Mouse (Mus musculus) NIH3T3 (cell line): ENCODE results near the gene Diaph2.
"Not testable (repeated sequence)": the region's sequence is repeated elsewhere in the genome, so short reads cannot be mapped to it uniquely, and the experiment has no call there.

ENCODE experiments used
- DNase-seq: peaks from one replicate; pipeline ENCODE4 v3.0.0-alpha.2; 2012; ENCODE audit warnings: low read depth

The Diaph2 gene

DNA sequence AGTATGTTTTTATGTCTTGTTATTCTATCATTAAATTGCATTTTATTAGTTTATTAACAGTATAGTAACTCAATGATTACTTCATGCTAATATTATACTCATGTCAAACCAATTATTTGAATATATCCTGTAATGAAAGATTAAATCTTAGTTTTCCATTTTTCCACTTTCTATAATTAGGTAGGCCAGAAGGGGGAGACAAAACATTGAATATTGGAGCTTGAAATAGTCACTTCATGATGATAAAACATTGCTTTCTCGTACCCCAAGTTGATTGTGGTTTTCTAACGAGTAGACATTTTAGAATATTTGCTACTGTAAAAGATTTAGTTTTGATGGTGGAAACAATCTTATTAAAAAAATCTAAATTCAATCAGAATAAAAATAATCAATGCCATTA lies 82.4 kb downstream of the Diaph2 start:
- peak; percentile 30 for DNase-seq

DNA sequence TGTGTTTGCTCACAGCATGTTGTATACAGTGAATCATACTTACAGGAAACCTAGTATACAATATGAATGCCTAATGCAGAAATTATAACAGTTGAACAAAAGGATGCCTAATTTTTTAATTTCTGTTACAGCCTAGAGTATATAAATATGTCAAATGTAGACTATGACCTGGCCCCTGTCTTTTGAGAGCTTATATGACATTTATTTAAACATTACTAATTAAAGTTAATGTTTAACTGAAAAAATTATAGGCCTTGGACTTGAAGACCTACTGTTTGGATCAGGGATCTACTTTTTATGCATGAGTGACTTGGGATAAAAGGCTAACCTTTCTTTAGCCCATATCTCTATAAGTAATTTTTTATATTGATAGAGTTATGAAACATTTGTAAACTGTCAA lies 84.3 kb downstream of the Diaph2 start:
- no peak for DNase-seq

DNA sequence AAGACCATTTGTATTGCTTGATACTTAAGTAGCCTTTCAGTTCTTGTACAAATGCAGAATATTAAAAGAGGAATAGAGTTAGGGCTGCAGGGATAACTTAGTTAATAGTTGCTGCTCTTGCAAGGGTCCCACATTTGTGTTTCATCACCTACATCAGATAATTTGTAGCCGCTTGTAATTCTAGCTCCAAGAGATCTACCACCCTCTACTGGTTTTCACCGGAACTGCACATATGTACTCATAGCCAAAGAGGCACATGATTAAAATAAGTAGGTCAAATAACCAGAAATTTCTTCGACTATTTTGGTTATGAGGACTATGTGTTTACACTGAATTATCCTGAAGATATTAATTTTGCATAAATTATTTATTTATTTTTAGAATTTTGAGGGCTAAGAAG lies 134.9 kb downstream of the Diaph2 start:
- peak; percentile 64 for DNase-seq

DNA sequence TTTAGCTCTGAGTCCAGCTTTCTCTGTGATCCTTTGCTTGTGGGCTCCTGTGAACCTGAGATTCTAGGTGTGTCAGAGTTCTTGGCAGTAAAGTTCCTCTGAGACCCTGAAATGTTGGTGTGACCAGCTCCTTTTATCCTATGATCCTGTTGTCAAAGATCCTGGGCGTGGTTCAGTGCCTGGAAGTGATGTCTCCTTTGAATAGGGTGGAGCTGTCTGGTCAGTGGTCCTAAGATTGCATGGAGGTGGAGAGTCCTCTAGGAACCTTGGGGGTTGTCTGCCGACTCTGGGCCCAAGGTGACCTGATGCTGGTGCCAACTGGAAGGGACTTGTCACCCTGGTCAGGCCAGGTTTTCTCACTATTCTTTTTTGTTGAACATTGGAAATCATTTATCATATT lies 176.3 kb downstream of the Diaph2 start:
- no peak for DNase-seq

DNA sequence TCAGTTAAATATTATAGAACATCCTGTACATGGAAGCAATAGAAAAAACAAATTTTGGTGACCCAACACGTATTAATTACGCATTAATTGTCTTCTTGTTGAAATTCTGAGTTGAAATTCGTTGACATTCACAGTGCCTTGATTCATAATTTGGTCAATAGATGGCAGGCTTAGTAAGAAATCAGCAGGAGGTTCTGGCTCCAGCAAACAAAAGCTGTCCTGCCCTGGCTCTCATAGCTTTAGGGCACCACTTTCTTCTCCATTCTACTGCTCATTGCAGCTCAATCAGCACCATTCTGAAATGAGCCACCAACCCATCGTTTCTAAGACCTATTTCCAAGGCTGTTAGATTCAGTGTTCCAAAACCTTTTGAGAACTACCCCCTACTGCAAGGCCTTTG lies 225.3 kb downstream of the Diaph2 start:
- peak; percentile 3 for DNase-seq

DNA sequence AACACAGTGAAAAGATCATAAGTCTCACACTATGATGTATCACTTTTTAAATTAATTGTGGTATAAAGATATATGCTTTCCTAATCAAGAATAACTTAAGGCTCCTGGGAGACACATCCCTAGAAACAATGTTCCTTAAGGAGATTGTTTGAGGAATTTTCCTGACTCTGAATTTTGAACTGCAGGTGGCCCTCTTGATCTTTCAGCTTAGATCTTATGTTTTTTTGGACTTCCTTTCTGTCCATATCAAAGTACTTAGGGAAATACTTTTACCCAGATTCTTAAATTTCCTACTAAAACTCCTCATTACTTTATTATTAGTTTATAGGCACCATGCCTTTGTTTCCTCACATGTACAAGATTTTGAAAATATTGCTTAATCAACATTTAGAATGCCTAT lies 258.7 kb downstream of the Diaph2 start:
- no peak for DNase-seq

DNA sequence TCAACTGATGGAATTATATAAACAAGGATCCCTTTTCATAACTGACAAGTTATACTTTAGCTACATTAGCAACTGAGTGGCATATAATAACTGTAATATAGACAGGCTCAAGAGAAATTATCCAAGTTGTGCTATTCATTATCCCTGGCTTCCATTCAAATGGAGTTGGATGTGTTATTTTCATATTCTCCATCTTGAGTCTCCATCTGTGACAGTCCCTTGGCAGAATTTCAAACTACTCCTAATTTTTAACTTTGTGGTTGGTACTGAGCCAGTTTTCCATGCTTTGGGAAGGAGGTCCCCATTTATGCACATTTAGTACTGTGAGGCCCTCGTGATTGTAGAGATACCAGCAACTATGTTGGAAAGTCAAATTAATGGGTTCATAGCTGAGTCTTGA lies 270.2 kb downstream of the Diaph2 start:
- peak; percentile 1 for DNase-seq

DNA sequence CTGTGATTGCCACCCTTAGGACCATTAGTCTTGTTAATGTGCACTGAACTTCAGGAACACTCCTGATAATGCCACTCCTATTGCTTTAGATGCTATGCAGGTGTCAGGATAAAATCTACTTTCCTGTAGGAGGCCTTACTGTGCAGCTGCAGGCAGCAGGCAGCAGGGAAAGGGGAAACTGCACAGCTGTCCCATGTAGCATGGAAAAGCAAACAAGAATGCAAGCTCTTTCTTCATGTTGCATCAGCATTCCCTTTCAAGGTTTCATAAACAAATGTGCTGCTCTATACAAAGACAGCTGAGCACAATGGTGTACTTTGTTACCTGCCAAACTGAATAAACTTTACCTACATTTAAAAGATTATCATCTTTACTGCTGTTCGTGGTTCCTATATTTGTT lies 295.0 kb downstream of the Diaph2 start:
- peak; percentile 24 for DNase-seq

DNA sequence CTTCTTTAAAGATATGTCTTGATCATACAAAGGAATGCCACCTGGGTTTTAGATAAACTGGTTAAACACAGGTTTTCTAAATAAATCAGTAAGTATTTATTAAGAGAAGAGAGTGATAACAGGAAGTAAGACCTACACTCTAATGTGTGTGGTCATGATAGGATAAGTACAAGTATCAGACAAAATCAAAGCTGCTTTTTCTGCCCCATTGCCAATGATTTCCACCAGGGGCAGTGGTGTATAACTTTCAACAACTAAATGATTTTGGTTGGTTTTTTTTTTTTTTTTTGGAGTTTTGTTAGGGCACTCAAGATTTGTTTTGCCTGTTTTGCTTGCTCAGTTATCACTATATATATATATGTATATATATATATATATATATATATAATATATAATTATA lies 399.7 kb downstream of the Diaph2 start:
- DNase-seq, result peak; percentile 1

DNA sequence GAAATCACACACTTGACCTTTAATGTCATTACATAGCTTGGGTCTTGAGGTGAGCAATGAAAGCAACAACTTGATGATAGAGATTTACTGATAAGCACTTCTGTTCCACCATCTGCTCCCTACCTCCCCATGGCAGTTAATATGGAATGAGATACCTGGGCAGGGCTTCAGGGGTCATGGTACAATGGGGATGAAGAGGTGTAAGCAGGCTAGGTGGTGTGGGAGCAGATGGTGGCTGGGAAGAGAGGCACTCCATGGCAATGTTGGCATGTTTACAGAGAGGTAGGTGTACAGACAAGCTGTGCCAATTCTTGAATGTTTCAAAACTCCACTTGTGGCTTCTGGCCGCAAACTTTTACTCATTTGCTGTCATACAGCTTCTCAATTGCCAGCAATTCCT lies 402.6 kb downstream of the Diaph2 start:
- DNase-seq, result no peak

DNA sequence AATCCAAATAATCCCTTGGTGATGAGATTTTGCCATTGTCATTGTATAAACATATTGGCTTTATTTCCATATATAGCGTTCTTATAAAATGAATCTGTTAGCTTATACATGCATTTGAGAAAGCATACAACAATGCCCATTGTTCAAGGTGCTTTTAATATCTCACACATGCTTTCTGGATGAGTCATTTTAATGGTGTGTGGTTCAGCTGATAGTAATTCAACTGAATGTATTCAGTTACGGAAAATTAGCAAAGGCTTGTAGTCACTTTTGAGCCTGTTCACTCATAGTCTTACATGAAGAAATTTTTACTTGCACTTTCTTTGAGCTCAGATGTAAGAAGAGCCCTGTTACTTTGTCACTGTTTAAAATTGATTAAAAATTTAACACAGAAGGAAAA lies 423.6 kb downstream of the Diaph2 start:
- DNase-seq, result no peak

DNA sequence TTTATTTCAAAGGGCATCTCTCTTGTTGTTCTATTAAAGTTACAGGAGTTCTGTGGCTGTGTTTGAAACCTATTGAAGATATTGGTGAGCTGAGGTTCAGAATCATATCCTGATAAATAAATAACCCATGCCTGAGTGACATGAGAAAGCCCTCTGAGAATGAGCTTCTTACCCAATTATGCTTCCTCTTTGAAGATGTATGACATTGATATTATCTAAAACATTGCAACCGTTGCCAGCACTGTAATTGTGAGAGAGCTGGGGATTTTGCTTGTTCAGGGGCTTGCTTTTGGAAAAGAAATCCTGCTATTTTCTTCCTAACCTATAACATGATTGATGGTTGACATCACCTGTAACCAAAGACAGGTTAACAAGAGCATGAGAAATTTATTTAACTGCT lies 438.3 kb downstream of the Diaph2 start:
- no peak for DNase-seq

DNA sequence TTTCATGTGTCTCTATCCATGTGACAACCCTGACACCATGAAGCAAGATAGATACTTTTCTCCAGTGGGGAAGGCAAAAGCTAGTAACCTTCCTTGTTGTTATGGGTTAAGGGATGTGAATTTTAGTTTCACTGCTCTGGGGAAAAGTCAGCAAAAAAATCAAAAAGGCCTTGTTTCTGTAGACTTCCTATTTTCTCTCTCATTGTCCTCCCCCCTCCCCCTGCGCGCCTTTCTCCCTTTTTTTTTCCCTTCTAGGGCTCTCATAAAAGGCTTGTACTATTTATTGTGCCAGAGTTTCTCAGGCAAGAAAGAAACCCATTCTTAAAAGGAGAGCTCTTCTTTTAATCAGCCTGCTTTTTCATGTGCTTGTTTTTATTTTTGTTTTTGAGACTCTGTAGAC lies 438.9 kb downstream of the Diaph2 start:
- DNase-seq, result no peak

DNA sequence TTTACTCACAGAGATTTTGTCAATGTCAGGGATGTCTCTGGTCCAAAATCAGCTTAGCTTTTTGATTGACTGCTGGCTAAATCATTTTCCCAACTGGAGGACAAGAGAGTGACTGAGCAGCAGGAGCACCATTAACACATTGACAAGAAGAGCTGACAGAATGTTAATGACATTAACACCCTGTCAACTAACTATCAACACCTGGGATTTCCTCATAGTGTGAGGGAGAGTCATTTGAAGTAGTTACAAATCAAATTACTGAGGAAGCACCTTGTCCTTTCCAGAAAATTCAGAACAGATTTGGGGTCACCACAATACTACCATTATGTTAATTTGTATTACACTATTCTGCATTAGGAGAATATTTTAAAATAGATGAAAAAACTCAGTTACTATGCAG lies 439.7 kb downstream of the Diaph2 start:
- DNase-seq, result no peak

DNA sequence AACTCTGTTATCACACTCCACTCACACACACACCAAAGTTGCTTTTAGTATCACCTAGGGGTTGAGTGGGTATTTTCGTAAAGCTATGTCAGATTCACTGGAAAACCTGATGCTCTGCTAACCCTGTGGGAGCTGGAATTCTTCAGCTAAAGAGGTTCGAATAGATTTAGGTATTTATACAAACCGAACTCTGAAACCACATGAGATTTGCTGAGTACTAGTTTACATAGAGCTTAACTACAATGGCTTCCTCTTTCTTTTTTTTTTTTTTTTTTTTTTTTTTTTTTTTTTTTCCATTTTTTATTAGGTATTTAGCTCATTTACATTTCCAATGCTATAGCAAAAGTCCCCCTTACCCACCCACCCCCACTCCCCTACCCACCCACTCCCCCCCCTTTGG lies 447.9 kb downstream of the Diaph2 start:
- not testable (repeated sequence) for DNase-seq

DNA sequence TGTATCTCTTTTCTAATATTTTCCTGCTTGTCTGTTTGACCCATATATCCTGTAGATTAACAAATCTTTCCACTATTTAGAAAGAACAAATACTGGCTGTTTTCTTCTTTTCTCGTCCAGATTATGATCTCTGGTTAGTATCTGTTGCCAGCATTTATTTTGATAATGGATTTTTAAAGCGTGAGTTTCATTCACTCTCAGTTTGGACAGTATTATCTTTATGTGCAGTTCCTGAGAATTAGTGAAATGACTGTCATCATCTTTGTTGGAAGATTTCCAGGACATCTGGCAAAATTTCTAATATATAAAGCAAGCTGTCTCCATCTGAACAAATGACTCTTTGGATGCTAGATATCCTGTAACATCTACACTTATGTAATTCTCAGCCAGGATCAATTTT lies 455.7 kb downstream of the Diaph2 start:
- peak; percentile 4 for DNase-seq

DNA sequence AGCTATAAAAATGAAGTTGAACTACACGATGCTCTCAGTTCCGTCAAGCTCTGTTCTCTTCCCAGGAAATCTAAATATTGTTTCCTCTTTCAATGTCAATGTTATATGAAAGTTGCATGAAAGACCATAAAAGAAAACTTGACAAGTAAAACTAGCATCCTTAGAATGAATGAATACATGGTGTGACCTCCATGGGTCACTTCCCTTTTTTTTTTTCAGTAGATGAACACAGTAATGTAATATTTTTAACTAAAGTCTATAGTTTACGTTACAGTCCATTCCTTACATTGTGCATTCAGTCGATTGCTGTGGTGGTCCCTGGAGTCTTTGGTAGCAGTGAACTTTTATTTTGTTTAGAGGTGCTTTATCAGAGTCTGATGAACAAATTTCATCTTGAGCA lies 462.7 kb downstream of the Diaph2 start:
- no peak for DNase-seq

DNA sequence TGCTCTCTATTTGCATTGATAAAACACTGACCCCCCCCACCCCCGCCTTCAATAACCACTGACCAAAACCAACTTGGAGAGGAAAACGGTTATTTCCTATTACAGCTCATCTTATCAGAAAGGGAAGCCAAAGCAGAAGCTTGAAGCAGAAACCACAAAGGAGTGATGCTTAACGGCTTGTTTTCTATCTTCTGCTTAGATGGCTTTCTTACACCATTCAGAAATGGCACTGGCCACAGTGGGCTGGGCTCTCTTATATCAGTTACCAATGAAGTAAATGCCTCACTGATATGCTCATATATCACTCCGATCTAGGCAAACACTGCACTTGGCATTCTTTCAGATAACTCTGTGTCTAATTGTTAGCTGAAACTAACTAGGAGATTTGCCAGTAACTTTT lies 463.2 kb downstream of the Diaph2 start:
- no peak for DNase-seq

DNA sequence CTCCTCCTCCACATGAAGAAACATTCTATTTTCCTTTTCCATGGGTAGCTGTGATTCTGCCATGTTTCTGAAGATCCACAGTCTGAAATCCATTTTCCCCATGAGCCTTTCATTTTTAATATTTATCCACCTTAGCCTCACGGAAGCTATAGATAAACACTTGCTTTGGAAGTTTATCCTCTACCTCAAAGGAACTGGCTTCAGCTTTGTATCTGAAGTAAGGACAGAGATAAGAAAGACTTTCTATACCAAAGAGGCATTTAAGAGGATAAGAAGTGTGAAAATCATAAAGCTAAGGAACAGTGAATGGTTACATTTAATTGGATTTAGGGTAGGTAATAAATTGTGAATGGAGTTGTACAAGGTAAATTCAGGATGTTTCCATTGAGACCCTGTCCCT lies 480.5 kb downstream of the Diaph2 start:
- DNase-seq, result no peak

DNA sequence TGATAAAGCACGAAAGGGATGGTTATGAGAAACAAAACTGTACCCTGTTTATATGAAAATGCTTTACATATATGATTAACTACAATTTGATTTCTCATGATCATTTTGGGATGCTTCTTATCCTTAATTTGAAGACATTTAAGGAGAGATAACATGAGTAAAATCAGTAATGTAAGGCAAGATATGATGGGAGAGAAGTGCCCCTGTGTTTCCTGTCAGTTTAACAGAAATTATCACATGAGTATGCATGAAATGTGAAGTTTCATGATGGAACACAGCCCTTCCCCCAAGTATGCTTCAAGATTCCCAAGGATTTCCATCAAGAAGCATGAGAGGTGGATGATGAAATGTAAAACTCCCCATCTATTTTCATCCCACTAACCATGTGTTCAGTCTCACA lies 485.6 kb downstream of the Diaph2 start:
- DNase-seq, result no peak

DNA sequence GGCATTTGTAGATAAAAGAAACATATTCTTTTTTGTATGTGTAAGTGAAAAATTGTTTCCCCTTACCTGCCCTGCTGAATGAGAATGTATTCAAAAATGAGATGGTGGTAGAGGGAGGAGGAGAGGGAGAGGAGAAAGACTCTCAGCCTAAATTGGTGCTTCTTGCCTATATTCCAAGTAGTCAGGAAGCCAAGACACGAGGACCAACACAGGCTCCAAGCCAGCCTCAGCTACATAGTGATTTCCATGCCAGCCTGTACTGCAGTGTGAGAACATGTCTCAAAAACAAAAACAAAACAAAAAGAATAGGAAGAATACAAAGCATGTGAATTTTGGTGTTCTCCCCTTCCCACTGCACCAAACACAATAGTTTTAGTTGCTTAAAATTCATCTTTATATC lies 497.1 kb downstream of the Diaph2 start:
- no peak for DNase-seq

DNA sequence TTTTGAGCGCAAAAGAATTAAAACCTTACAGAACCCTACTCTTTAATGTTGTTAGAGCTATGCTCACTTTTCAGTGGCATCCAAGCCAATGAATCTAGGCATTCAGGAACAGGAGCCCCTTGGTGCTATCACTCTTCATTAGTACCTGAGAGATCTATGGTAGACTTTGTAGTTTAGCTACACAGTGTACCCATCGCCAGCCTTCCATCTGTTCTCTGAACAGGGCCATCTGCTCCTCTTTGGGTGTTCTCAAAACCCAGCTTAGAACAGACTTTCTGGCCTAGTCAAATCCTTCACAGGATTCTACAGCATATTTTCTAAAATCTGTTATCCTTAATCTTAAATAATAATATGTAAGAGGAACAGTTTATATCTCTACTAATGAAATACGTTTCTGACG lies 504.1 kb downstream of the Diaph2 start:
- no peak for DNase-seq

DNA sequence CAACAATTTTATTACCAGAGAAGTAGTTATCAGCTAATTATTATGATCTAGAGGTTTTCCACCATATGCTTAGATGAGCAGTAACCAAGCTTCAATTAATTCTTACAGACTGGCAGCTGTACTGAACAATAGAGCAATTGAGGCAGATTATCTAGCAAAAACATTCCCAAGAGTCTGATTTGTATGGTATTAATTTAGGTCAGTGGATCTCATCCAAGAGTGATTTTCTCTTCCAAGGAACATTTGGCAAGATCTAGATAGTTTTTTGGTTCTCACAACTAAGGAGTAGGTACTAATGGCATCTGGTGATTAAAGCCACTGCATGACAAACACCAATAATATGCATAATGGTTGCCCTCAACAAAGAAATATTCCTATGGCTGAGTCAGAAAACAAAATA lies 516.2 kb downstream of the Diaph2 start:
- peak; percentile 23 for DNase-seq

DNA sequence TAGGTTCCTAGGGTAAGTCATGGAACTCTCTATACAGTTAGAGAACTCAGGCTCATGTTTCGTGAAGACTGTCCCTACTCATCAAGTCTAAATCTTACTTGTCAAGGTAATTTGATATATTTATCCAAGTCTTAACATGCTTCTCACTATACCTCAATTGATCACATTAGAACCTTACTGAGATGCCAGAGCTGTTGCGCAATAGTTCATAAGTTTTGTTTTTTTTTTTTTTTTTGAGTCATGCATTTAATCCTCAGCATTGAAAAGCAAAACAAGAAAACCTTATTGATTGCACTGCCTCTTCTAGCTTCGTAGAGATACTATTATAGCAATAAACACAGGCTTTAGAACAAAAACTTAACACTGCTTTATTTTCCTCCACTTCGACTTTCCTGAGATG lies 529.6 kb downstream of the Diaph2 start:
- DNase-seq, result peak; percentile 3

DNA sequence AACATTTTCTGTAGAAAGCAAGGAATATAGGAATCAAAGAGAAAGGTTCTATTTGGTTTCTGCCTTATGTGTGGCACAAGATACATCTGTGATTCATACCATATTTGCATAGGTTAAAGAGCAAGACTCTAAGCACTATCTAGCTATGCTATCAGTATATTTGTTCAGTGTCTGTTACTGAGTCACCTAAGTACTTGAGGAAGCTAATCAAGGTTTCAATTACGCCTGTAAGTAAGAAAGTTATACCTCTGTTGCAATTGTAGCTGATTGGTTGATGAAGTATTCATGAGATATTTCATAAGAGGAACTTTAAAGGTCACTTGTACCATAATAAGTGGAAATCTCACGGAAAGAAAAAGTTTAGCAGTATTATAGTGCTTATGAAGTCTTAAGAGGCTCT lies 531.9 kb downstream of the Diaph2 start:
- DNase-seq, result no peak
